Mouse (Mus musculus): ENCODE results near the gene Mff. TPM values are rescaled to one million over a fixed set of nuclear protein-coding genes. Genes with fewer than 3 reads are reported as not detected.

Mff gene
- total RNA-seq (2021), result 100 to 1,000 TPM; 118 to 136 TPM
- long read RNA-seq, experiment 1, transcript Mff-202 (9 exons, 1,894 nt), result minor isoform, 12 of 149 reads
- long read RNA-seq, experiment 1, transcript Mff-201 (8 exons, 1,706 nt), result minor isoform, 17 of 149 reads
- long read RNA-seq, experiment 1, transcript Mff-208 (8 exons, 1,645 nt), result major isoform, 39 of 149 reads
- long read RNA-seq, experiment 1, partial matches to known transcripts, result 2 of 149 reads
- long read RNA-seq, experiment 1, other reads (novel, unspliced or antisense), result 78 of 149 reads
- long read RNA-seq, experiment 2, transcript Mff-201 (8 exons, 1,706 nt), result minor isoform, 9 of 48 reads
- long read RNA-seq, experiment 2, transcript Mff-202 (9 exons, 1,894 nt), result minor isoform, 8 of 48 reads
- long read RNA-seq, experiment 2, transcript Mff-208 (8 exons, 1,645 nt), result major isoform, 11 of 48 reads
- long read RNA-seq, experiment 2, partial matches to known transcripts, result 1 of 48 reads
- long read RNA-seq, experiment 2, other reads (novel, unspliced or antisense), result 19 of 48 reads

GRCm38 (mm10) chr1:82724339-82725025 lies at the start of gene Mff:
Gene Mff (plus strand): TSS chr1:82724890.
- DNase-seq, result peak; percentile 94

GRCm38 (mm10) chr1:82686328-82686727 lies 38.4 kb upstream of the Mff start:
- DNase-seq, result no peak

GRCm38 (mm10) chr1:82686866-82687265 lies 37.8 kb upstream of the Mff start:
- no peak for DNase-seq

GRCm38 (mm10) chr1:82687931-82688330 lies 36.8 kb upstream of the Mff start:
- DNase-seq, result no peak

- no peak for DNase-seq
Measured at GRCm38 (mm10) chr1:82695915-82696314, 28.8 kb upstream of the Mff start.

GRCm38 (mm10) chr1:82717816-82718512 lies 6.7 kb upstream of the Mff start:
- DNase-seq, result no peak

- DNase-seq, result peak; percentile 88 to 89
Measured at GRCm38 (mm10) chr1:82725026-82725874, 560 bp downstream of the Mff start.

GRCm38 (mm10) chr1:82725875-82726185 lies 1.1 kb downstream of the Mff start:
- no peak for DNase-seq

- DNase-seq, result no peak
Measured at GRCm38 (mm10) chr1:82726482-82726881, 1.8 kb downstream of the Mff start.

GRCm38 (mm10) chr1:82733357-82733756 lies 8.7 kb downstream of the Mff start:
- DNase-seq, result no peak

GRCm38 (mm10) chr1:82738066-82738465 lies 13.4 kb downstream of the Mff start:
- DNase-seq, result no peak

GRCm38 (mm10) chr1:82741539-82741938 lies 16.8 kb downstream of the Mff start:
- no peak for DNase-seq

- DNase-seq, result peak in 1 of 2 experiments; percentile 5
Measured at GRCm38 (mm10) chr1:82743962-82744361, 19.3 kb downstream of the Mff start.

GRCm38 (mm10) chr1:82746408-82746807 lies 21.7 kb downstream of the Mff start:
- no peak for DNase-seq

- no peak for DNase-seq
Measured at GRCm38 (mm10) chr1:82747714-82748452, 23.2 kb downstream of the Mff start.

GRCm38 (mm10) chr1:82759520-82759919 lies 34.8 kb downstream of the Mff start:
- no peak for DNase-seq

GRCm38 (mm10) chr1:82761454-82762169 lies 36.9 kb downstream of the Mff start:
- DNase-seq, result no peak

GRCm38 (mm10) chr1:82762274-82762673 lies 37.6 kb downstream of the Mff start:
- DNase-seq, result no peak

GRCm38 (mm10) chr1:82766227-82766626 lies 41.5 kb downstream of the Mff start:
- DNase-seq, result no peak

- DNase-seq, result no peak
Measured at GRCm38 (mm10) chr1:82766641-82767040, 42.0 kb downstream of the Mff start.

All from adrenal gland, postnatal 36 days (tissue).